Mouse (Mus musculus): ENCODE measurements around the gene Gm21954. TPM values are rescaled to one million over a fixed set of nuclear protein-coding genes. Genes with fewer than 3 reads are reported as not detected.

Gm21954 gene
- total RNA-seq (2023) = not detected

DNA sequence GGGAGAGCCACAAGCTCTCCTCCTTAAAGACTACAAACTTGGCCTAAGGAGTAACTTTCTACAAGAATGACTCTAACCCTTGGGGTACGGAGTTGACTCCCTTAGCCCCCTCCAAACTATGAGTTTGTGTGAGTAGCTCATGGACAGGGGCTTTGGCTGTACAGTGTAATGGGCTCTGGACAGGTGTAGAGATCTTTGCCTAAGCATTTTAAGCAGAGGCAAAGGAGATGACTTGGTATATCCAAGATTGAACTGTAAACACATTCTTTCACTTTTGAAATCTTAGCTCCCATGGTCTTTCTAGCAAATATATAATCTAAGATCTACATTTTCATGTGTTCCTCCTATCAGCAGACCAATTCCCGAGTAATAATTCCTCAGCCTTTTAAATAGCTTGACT lies at the start of gene Gm21954:
TSS of gene Gm21954 (minus strand) at position 101 of the 400 bp plus-strand sequence.

Other genes starting within 250 kb of the Gm21954 start
- not detected for gene Dclk1, start 229.8 kb downstream of the Gm21954 start, total RNA-seq (2023)